Mouse (Mus musculus) MEL (cell line): ENCODE results near the gene Nfasc. TPM values are rescaled to one million over a fixed set of nuclear protein-coding genes. Genes with fewer than 3 reads are reported as not detected.

Source experiments
- DNase-seq: peaks from one replicate; pipeline ENCODE4 v3.0.0; 2011; ENCODE audit warnings: low read depth, low spot score
- H3K27ac ChIP-seq: 2 replicates; pipeline ENCODE4 v1.5.1; 2012; ENCODE audit warnings: low read depth, mild to moderate bottlenecking, control low read depth, low read length, moderate library complexity; ENCODE audit not compliant: control insufficient read depth
- H3K27me3 ChIP-seq, 2 experiments: fragments of 150-350 bp in 1 of 2; sonication (generic) in 1 of 2; 2 replicates each; pipeline ENCODE4 v1.6.1; 2012; ENCODE audit warnings: low read length in 2 of 2, mild to moderate bottlenecking in 2 of 2, improper control_type of control experiment in 1 of 2, moderate library complexity in 1 of 2; ENCODE audit not compliant: insufficient read depth in 2 of 2, control insufficient read depth in 1 of 2
- H3K36me3 ChIP-seq, 2 experiments: 2 replicates each; pipeline ENCODE4 v1.6.1; 2012 to 2014; ENCODE audit warnings: low read length in 2 of 2, improper control_type of control experiment in 1 of 2, inconsistent platforms in 1 of 2, mild to moderate bottlenecking in 1 of 2; ENCODE audit not compliant: insufficient read depth in 2 of 2, control insufficient read depth in 1 of 2
- H3K4me1 ChIP-seq, 2 experiments: fragments of 150-350 bp in 1 of 2; sonication (generic) in 1 of 2; 2 replicates each; pipeline ENCODE4 v1.6.1; 2012; ENCODE audit warnings: low read length in 2 of 2, improper control_type of control experiment in 1 of 2, mild to moderate bottlenecking in 1 of 2; ENCODE audit not compliant: insufficient read depth in 2 of 2, control insufficient read depth in 1 of 2
- H3K4me3 ChIP-seq, 2 experiments: fragments of 150-350 bp in 1 of 2; sonication (generic) in 1 of 2; 2 replicates each; pipeline ENCODE4 v1.5.1; 2012; ENCODE audit warnings: low read depth in 2 of 2, low read length in 2 of 2, mild to moderate bottlenecking in 2 of 2, moderate library complexity in 2 of 2, control low read depth in 1 of 2, improper control_type of control experiment in 1 of 2; ENCODE audit not compliant: control insufficient read depth in 1 of 2, insufficient read depth in 1 of 2
- H3K79me2 ChIP-seq: 2 replicates; pipeline ENCODE4 v1.6.1; 2012; ENCODE audit warnings: mild to moderate bottlenecking, low read length, moderate library complexity; ENCODE audit not compliant: control insufficient read depth, poor library complexity, insufficient read depth
- H3K9ac ChIP-seq: 2 replicates; pipeline ENCODE4 v1.6.1; 2012; ENCODE audit warnings: low read depth, mild to moderate bottlenecking, control low read depth, low read length, moderate library complexity; ENCODE audit not compliant: control insufficient read depth, poor library complexity, severe bottlenecking
- H3K9me3 ChIP-seq: fragments of 150-350 bp; sonication (generic); replicated peaks from 2 replicates; pipeline ENCODE4 v1.6.1; 2012; ENCODE audit warnings: mild to moderate bottlenecking, low read length, improper control_type of control experiment, moderate library complexity; ENCODE audit not compliant: insufficient read depth
- CHD1 ChIP-seq: IDR thresholded peaks from 2 replicates; pipeline ENCODE4 v1.6.1; 2012; ENCODE audit warnings: low read depth, mild to moderate bottlenecking, inconsistent platforms, low read length, improper control_type of control experiment
- CHD2 ChIP-seq: IDR thresholded peaks from 2 replicates; pipeline ENCODE4 v1.6.1; 2011; ENCODE audit warnings: low read length, improper control_type of control experiment
- E2F4 ChIP-seq: IDR thresholded peaks from 2 replicates; pipeline ENCODE4 v1.6.1; 2011; ENCODE audit warnings: low read depth, low read length, improper control_type of control experiment, borderline replicate concordance
- ELF1 ChIP-seq: IDR thresholded peaks from 2 replicates; pipeline ENCODE4 v1.6.1; 2014; ENCODE audit warnings: low read depth, mild to moderate bottlenecking, inconsistent platforms, low read length, improper control_type of control experiment, moderate library complexity
- ETS1 ChIP-seq: IDR thresholded peaks from 2 replicates; pipeline ENCODE4 v1.6.1; 2012; ENCODE audit warnings: low read depth, mild to moderate bottlenecking, inconsistent platforms, low read length, improper control_type of control experiment, moderate library complexity
- HCFC1 ChIP-seq: IDR thresholded peaks from 2 replicates; pipeline ENCODE4 v1.6.1; 2012; ENCODE audit warnings: low read depth, mild to moderate bottlenecking, inconsistent platforms, low read length, improper control_type of control experiment, moderate library complexity
- KAT2A ChIP-seq: conservative IDR thresholded peaks from 2 replicates; pipeline ENCODE4 v1.6.1; 2012; ENCODE audit warnings: low read depth, low read length, improper control_type of control experiment, inconsistent platforms
- MAX ChIP-seq: IDR thresholded peaks from 2 replicates; pipeline ENCODE4 v1.6.1; 2011; ENCODE audit warnings: low read length, improper control_type of control experiment
- MAZ ChIP-seq: IDR thresholded peaks from 2 replicates; pipeline ENCODE4 v1.6.1; 2012; ENCODE audit warnings: low read depth, mild to moderate bottlenecking, inconsistent platforms, low read length, improper control_type of control experiment
- MEF2A ChIP-seq: IDR thresholded peaks from 2 replicates; pipeline ENCODE4 v1.6.1; 2014; ENCODE audit warnings: low read depth, mild to moderate bottlenecking, inconsistent platforms, low read length, improper control_type of control experiment; ENCODE audit not compliant: poor library complexity, insufficient replicate concordance, severe bottlenecking; ENCODE audit errors: extremely low read depth
- NELFE ChIP-seq: IDR thresholded peaks from 2 replicates; pipeline ENCODE4 v1.6.1; 2011; ENCODE audit warnings: low read depth, low read length, improper control_type of control experiment
- POLR2AphosphoS2 ChIP-seq: IDR thresholded peaks from 2 replicates; pipeline ENCODE4 v1.6.1; 2011; ENCODE audit warnings: low read length, improper control_type of control experiment
- RAD21 ChIP-seq: IDR thresholded peaks from 2 replicates; pipeline ENCODE4 v1.6.1; 2011; ENCODE audit warnings: mild to moderate bottlenecking, low read depth, low read length, improper control_type of control experiment
- TBP ChIP-seq: IDR thresholded peaks from 2 replicates; pipeline ENCODE4 v1.8.0; 2011; ENCODE audit warnings: low read depth, low read length, improper control_type of control experiment
- ZC3H11A ChIP-seq: IDR thresholded peaks from 2 replicates; pipeline ENCODE4 v1.6.1; 2012; ENCODE audit warnings: low read depth, mild to moderate bottlenecking, inconsistent platforms, low read length, improper control_type of control experiment
- ZKSCAN1 ChIP-seq: IDR thresholded peaks from 2 replicates; pipeline ENCODE4 v1.6.1; 2012; ENCODE audit warnings: low read depth, mild to moderate bottlenecking, inconsistent platforms, low read length, improper control_type of control experiment, moderate library complexity
- ZNF384 ChIP-seq: IDR thresholded peaks from 2 replicates; pipeline ENCODE4 v1.6.1; 2012; ENCODE audit warnings: low read depth, mild to moderate bottlenecking, inconsistent platforms, low read length, improper control_type of control experiment
- polyA plus RNA-seq, 2 experiments: library from polyadenylated mRNA; stranded (reverse) in 1 of 2; unstranded in 1 of 2; fragments of >175 nt in 1 of 2; fragments of >200 nt in 1 of 2; gene quantifications; 2 replicates each; pipeline versions ENCODE4 v1.2.1 to v1.2.4; 2012; ENCODE audit warnings: low replicate concordance in 2 of 2, low read depth in 1 of 2; ENCODE audit not compliant: insufficient read length in 2 of 2, insufficient read depth in 1 of 2, missing spikeins in 1 of 2
- total RNA-seq: library from RNA; depleted of rRNA; stranded (reverse); fragments of 300-350 nt; gene quantifications from 2 replicates; pipeline ENCODE4 v1.2.3, GENCODE M21; 2012

Gene Nfasc
- total and polyA plus RNA-seq, 3 experiments: not detected

- no peak for DNase-seq
- Histone ChIP-seq H3K4me1 (peaks cover 0 to 12% of the 10 kb centered on the region in 2 experiments; a peak in 2 of 4 replicates), H3K9me3 (no peaks in the 10 kb centered on the region), H3K27ac (no peak overlapping the region), H3K9ac (no peak overlapping the region), H3K27me3 (peaks cover 4 to 10% of the 10 kb centered on the region in 2 experiments), H3K4me3 (no peak overlapping the region), H3K79me2 (no peaks in the 10 kb centered on the region), H3K36me3 (peaks cover 0 to 4% of the 10 kb centered on the region in 2 experiments; a peak in 2 of 4 replicates)
- TF ChIP-seq MEF2A (no peak), KAT2A (no peak), ZKSCAN1 (no peak), CHD1 (no peak), TBP (no peak), ETS1 (no peak)
Measured at GRCm38 (mm10) chr1:132559045-132559444, 182.6 kb downstream of the Nfasc start.

DNA sequence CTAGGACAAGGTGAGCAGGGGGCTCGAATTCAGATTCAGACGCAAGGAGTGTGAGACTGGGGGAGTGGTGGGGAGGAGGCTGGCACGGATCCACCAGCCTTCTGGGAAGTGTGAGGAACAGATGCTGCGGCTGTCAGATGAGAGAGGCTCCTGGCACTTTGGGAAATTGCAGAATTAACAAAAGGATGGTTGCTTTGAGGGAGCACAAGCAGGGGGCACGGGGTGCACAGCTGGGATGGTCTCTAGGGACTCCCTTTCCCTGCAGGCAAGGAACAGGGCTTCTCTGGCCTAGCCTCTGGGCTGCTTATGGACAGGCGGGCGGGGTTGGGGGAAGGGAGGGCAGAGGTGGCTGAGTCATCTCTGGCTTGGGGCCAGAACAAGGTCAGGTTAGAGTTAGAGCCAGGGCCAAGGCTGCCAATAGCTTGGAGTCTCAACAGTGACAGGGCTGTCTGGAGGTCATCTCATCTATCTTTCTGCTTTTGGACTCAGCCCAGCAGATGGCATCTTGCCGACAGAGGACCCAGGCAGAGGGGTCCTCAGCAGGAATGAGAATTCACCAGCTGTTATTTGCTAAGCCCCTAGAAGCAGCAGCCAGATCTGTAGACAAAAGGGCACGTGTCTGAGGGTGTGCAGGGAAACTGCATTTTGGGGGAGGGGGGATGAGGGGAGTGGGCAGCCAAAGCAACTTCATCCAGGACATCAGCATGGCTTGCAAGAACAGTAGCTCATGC is 183.5 kb downstream of the Nfasc start:
- H3K4me1 ChIP-seq: peaks cover 0 to 12% of the 10 kb centered on the region in 2 experiments; a peak in 2 of 4 replicates
- peaks cover 6 to 10% of the 10 kb centered on the region in 2 experiments for H3K27me3 ChIP-seq
- peak; percentile 17 for DNase-seq
- no peaks in the 10 kb centered on the region for H3K79me2 ChIP-seq
- H3K9ac ChIP-seq: no peak overlapping the region
- no peaks in the 10 kb centered on the region for H3K9me3 ChIP-seq
- no peak overlapping the region for H3K4me3 ChIP-seq
- TF ChIP-seq RAD21: no peak
- no peak for TF ChIP-seq ELF1
- TF ChIP-seq HCFC1: no peak
- no peak for TF ChIP-seq MAX
- no peak for TF ChIP-seq MAZ
- no peak for TF ChIP-seq CHD2
- TF ChIP-seq E2F4: no peak
- no peak for TF ChIP-seq ZKSCAN1
- TF ChIP-seq ZNF384: no peak
- no peak for TF ChIP-seq NELFE
- TF ChIP-seq ZC3H11A: no peak
- no peak for TF ChIP-seq POLR2AphosphoS2
- peaks cover 0 to 4% of the 10 kb centered on the region in 2 experiments; a peak in 2 of 4 replicates for H3K36me3 ChIP-seq
- no peak overlapping the region for H3K27ac ChIP-seq
